Mouse (Mus musculus) induced T-regulatory cell, adult 2 months (primary cell): ENCODE results near the gene Adamts9.

Experiments used
- DNase-seq: peaks from one replicate; pipeline ENCODE4 v3.0.0-alpha.2; 2012; ENCODE audit warnings: low read depth

Gene Adamts9

GRCm38 (mm10) chr6:92726121-92726520 is 217.2 kb downstream of the Adamts9 start:
- DNase-seq = no peak

GRCm38 (mm10) chr6:92724394-92724793 is 218.9 kb downstream of the Adamts9 start:
- no peak for DNase-seq
